Mouse (Mus musculus) neural tube, embryonic 10.5 days (tissue): ENCODE data around the gene Hsph1.
A peak's percentile ranks its signal among the peaks of the same experiment; 100 is the strongest.

Source experiments
- DNase-seq: peaks from one replicate; pipeline ENCODE4 v3.0.0-alpha.2; 2017; ENCODE audit warnings: low spot score; ENCODE audit errors: extremely low spot score

Hsph1 gene

DNA sequence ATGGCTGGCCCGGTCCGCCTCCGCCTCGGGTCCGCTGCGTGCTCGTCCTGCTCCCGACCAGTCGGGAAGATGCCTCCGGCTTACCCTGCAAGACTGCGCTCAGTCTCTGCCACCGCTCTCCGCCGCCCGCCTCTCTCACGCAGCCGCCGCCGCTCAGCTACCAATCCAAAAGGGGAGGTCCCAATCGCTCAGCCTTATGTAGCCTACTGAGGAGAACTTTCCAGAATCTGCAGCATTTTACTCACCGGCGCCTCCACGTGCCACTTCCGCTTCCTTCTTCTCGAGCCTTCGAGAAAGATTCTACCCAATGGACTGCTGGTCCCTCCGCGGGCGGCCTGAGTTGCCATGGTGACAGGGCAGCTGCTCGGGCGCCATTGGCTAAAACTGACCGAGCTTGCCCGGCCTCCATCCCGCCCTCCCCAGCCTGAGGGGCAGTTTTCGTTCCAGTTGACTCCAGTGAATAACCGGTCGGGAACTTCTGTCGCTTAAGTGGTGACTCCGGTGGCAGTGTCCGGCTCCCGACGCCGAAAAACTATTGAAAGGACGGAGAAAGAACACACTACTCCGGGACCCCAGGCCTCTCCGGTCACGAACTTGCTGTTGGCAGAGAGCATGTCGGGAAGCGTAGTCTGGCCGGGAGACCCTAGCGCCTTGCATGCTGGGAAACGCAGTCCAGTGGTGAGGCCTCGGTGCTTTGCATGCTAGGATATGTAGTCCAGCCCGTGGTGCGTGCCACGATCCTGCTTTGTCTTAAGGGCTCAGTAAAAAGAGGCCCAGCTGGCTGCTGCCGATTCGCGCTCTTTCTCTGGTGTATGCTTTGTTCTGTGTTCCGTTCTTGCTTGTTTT, at the start of gene Hsph1:
Gene Hsph1 (minus strand): TSS at position 302 of the 846 bp plus-strand sequence.
- DNase-seq, result peak; percentile 99

- DNase-seq, result no peak
These were observed 44.8 kb upstream of the Hsph1 start for GRCm38 (mm10) chr5:149680946-149681345.

DNA sequence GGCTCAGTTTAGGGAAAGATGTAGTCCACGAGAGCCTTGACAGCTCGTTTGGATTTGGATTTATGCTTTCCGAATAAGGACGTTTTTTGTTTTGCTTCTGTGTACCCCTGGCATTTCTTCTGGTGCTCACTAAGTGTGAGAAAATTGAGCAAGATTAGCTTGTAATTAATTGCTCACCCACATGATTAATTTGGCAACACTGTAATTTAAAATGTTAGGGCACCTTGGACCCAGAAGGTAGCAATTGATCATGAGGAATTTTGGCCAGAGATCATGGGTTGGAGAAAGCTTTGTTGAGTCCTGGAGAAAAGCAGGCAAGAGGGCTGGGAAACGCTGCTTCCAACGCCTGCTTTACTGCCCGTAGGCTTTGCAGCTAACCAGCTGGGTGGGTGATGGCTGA, 43.7 kb upstream of the Hsph1 start:
- no peak for DNase-seq

- DNase-seq, result peak; percentile 41
These were observed 43.2 kb upstream of the Hsph1 start for GRCm38 (mm10) chr5:149679362-149679761.

DNA sequence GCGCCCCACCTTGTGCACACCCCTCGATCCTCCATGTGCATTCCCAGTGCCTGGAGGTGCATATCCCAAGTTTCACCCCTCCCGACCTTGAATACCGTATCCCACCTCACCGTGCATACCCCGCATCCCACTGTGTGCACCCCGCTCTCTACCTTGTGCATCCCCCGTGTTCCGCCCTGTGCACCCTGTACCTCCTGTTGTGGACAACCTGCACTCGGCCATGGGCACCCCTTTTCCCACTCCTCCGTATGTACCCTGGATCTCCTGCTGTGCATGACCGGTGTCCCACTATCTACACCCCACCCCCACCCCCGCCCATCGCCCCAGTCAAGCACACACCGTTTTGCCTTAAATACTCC, 42.8 kb upstream of the Hsph1 start:
- no peak for DNase-seq

DNA sequence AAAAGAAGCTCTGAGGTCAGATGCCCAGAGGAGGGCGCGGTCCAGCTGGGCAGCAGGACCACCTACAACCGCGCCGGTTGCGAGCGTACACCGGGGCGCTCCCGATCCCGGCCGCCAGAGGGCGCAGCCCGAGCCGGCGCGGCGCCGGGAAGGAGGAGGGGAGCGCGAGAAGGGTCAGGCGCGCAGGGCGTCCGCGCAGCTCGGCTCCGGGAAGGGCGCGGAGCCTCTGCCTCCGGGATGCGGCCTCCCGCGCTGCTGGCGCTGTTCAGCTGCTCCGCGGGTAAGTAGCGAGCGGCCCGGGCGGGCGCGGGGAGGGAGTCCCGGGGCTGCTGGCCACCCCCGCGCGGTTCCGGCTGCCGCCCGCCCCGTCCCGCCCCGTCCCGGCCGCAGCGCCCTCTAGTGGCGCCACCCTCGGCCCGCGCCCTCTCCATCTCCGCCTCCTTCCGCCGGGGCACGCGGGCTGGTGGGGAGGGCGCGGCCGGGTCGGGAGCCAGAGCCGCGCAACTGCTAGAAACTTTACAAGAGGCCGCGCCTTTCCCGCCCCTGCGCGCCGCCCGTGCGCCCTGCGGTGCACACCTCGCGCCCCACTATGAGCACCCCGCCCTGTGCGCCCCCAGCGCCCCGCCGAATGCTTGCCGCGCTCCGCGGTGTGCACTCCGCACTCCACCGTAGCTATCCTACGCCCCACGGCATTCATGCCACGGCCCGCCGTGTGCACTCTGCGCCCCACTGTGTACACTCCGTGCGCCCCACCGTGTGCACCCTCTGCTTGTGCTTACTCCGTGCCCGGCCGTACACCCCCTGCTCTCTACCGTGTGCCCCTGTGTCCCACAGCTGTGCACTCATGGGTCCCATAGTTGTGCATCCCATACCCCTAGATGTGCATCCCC, 42.2 kb upstream of the Hsph1 start, which contains the start of gene B3glct:
Gene B3glct (plus strand): TSS at position 131 of the 890 bp plus-strand sequence.
- DNase-seq, result peak; percentile 92

- no peak for DNase-seq
These were observed 41.0 kb upstream of the Hsph1 start for GRCm38 (mm10) chr5:149677196-149677595.

GRCm38 (mm10) chr5:149663417-149663816, 27.2 kb upstream of the Hsph1 start:
- DNase-seq, result no peak

DNA sequence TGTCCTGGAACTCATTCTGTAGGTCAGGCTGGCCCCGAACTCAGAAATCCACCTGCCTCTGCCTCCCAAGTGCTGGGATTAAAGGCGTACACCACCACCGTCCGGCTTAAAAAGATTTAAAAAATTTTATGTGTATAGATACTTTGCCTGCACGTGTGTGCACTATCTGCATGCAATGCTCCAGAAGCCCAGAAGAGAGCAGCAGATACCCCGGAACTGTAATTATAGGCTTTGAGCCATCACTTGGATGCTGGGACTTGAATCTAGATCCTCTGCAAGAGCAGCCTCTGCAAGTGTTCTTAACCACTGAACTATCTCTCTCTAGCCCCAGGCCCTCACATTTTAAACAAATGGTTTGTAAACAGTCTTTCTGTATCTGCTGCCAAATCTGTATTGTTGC, 26.8 kb upstream of the Hsph1 start:
- DNase-seq, result no peak

- no peak for DNase-seq
These were observed 25.3 kb upstream of the Hsph1 start for GRCm38 (mm10) chr5:149661428-149661827.

DNA sequence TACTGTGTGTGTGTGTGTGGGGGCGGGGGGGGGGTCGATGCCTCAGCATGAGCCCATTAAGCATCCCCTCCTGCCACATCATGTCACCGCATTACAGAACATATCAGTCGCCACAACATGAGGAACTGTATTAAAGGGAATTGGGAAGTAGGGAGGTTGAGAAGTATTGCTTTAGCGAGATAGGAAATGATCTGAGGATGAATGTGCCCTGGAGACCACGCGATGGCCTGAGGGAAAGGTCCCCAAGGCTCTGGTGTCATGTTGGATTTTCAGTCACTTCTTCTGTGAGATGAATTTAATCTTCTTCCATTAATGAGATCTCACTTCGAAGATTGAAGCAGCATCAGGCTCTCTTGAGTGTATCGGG, 23.2 kb upstream of the Hsph1 start:
- DNase-seq, result no peak

GRCm38 (mm10) chr5:149658741-149659413, 22.7 kb upstream of the Hsph1 start:
- no peak for DNase-seq

DNA sequence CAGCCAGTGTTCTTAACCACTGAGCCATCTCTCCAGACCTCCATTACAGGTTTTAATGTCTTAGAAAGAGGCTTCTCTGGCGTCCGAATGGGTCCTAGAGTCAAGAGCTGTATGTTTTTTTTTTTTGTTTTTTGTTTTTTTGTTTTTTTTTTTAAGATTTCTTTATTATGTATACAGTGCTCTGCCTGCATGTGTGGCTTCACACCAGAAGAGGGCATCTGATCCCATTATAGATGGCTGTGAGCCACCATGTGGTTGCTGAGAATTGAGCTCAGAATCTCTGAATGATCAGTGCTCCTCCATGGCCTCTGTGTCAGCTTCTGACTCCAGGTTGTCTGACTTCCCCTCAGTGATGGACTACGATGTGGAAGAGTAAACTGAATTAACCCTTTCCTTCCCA, 21.8 kb upstream of the Hsph1 start:
- no peak for DNase-seq

GRCm38 (mm10) chr5:149655636-149656035, 19.5 kb upstream of the Hsph1 start:
- no peak for DNase-seq

GRCm38 (mm10) chr5:149650179-149650553, 14.0 kb upstream of the Hsph1 start:
- no peak for DNase-seq

DNA sequence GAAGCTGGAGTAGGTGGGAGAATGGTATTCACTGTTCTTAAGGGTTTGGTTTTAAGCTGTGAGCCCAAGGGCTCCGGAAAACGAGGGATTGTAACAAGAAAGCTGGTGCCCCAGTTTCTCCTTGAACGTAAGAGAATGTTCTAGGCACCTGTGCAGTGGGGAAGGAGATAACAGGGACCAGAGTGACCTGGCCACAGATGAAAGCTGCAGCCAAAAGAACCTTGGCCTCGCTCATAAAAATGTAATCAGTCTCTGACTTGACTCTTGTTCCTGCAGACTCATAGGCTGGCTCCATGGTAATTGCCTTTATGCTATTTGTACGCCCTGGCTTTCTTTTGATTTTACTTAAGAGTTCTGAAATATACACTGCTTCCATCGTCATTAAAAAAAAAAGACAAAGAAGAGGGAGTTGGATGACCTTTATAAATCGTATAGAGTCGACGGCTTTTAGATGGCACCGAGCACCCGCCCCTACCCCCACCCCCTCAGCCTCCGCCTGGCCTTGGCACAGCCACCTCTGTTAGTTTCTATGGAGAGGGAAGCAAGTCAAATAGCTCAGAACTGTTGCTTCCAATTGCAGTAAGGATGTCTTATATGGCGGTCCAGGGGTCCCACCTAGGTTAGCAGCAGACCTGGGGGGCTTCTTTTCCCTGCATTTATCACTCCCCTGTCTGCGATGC, 13.5 kb upstream of the Hsph1 start:
- no peak for DNase-seq

DNA sequence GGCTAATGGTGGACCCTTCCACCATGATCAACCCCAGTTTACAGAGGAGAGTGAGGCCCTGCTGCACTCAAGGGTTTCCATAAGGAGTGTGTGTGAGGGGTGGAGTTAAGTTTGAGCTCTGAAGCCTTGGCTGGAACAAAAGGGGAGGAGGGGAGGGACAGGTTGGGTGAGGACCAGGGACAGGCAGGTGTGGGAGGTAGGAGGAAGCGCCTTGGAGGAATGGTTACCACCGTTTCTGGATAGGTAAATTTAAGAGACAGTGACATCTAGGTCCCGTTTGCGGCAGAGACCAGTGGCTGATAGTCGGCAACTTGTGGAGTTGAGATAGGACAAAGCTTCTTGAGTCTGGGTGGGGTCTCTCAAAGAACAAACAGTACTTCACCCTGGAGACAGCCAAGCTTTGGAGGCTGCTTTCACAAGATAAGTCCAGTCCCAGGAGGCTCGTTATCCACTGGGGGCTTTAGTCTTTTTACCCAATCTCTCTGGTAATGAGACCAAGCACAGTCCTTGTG, 12.8 kb upstream of the Hsph1 start:
- DNase-seq, result no peak

DNA sequence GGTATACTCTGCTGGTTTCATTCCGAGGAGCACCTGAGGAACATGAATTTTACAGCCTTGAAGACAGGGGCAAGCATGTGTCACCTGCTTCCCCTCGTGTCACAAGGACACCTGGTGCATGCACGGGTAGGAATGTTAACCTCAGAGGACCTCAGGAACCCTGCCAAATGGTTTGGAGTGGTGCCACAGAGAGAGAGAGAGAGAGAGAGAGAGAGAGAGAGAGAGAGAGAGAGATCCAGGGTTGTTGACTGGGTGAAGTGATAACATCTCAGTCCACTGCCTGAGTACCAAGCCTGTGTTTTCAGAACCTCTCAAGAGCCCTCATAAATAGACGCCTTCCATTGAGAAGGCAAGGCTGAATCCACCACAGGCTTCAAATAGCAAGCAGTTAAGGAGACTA, 12.0 kb upstream of the Hsph1 start:
- no peak for DNase-seq

GRCm38 (mm10) chr5:149647367-149648115, 11.4 kb upstream of the Hsph1 start:
- no peak for DNase-seq

GRCm38 (mm10) chr5:149642783-149643509, 6.8 kb upstream of the Hsph1 start:
- no peak for DNase-seq
